Mouse (Mus musculus): ENCODE results near the gene Lrriq3.

GRCm38 (mm10) chr3:155186456-155186855 is 93.2 kb downstream of the Lrriq3 start:
- TF ChIP-seq POLR2A (IDR thresholded peaks at IDR 0.05; ENCODE audit: control insufficient read depth in 1 of 2, insufficient read depth in 1 of 2, low read depth in 1 of 2, low read length in 2 of 2, poor library complexity in 1 of 2) = no peak
- TF ChIP-seq ZC3H11A (IDR thresholded peaks at IDR 0.05; ENCODE audit: low read depth, low read length) = no peak
- no peak for TF ChIP-seq RCOR1 (IDR thresholded peaks at IDR 0.05; ENCODE audit: low read depth, low read length)
- no peak for TF ChIP-seq BHLHE40 (IDR thresholded peaks at IDR 0.05; ENCODE audit: borderline replicate concordance, low read depth, low read length)
- no peak for TF ChIP-seq ZMIZ1 (IDR thresholded peaks at IDR 0.05; ENCODE audit: low read depth, low read length)
- TF ChIP-seq NELFE (IDR thresholded peaks at IDR 0.05; ENCODE audit: low read depth, low read length) = no peak
- TF ChIP-seq CTCF (IDR thresholded peaks at IDR 0.05 in 2 of 3, conservative IDR thresholded peaks at IDR 0.05 in 1 of 3; ENCODE audit: control insufficient read depth in 1 of 3, insufficient read depth in 1 of 3, low read depth in 2 of 3, low read length in 3 of 3, poor library complexity in 1 of 3, severe bottlenecking in 1 of 3) = no peak
- TF ChIP-seq RAD21 (IDR thresholded peaks at IDR 0.05; ENCODE audit: low read depth, low read length) = no peak
- TF ChIP-seq TAL1 (IDR thresholded peaks at IDR 0.05; ENCODE audit: low read length) = no peak
